Mouse (Mus musculus) heart, adult 2 months (tissue): ENCODE measurements around the gene Col16a1.

Experiments used
- CTCF ChIP-seq: fragments of 200-600 bp; IDR thresholded peaks from 2 replicates; pipeline ENCODE4 v1.8.1; 2022; ENCODE audit warnings: antibody characterized with exemption, mild to moderate bottlenecking, moderate library complexity
- POLR2A ChIP-seq: fragments of 200-500 bp; IDR thresholded peaks from 2 replicates; pipeline ENCODE4 v1.6.1; 2011; ENCODE audit warnings: mild to moderate bottlenecking, low read depth, low read length, control low read depth; ENCODE audit not compliant: insufficient read depth

- TF ChIP-seq CTCF (no peak), POLR2A (no peak)
Measured at GRCm38 (mm10) chr4:130079521-130079920, 31.9 kb downstream of the Col16a1 start.
